Mouse (Mus musculus): ENCODE results near the gene Wfdc1. TPM values are rescaled to one million over a fixed set of nuclear protein-coding genes. Genes with fewer than 3 reads are reported as not detected.

The Wfdc1 gene
- total and polyA plus RNA-seq, 3 experiments: not detected

- ATAC-seq (ENCODE audit: extremely low read depth, insufficient number of reproducible peaks, low FRiP score, poor library complexity, severe bottlenecking): no peak
- no peaks in the 10 kb centered on the region for H3K9me3 ChIP-seq (replicated peaks)
- TF ChIP-seq GATA2 (IDR thresholded peaks at IDR 0.05; ENCODE audit: borderline replicate concordance, low read depth, low read length) (no peak), TAL1 (conservative IDR thresholded peaks at IDR 0.05; ENCODE audit: low read depth, low read length) (no peak), CTCF (IDR thresholded peaks at IDR 0.05; ENCODE audit: low read depth, low read length) (no peak), GATA1 (IDR thresholded peaks at IDR 0.05; ENCODE audit: borderline replicate concordance, low read length) (no peak), POLR2AphosphoS5 (IDR thresholded peaks at IDR 0.05; ENCODE audit: insufficient replicate concordance, low read depth, low read length) (no peak)
- no peak overlapping the region for H3K4me3 ChIP-seq (ENCODE audit: low read depth, low read length)
- H3K4me1 ChIP-seq (ENCODE audit: insufficient read depth, low read depth, low read length): no peaks in the 10 kb centered on the region
- no peak for DNase-seq (ENCODE audit: low spot score)
- no peaks in the 10 kb centered on the region for H3K36me3 ChIP-seq (replicated peaks)
- H3K27me3 ChIP-seq (ENCODE audit: insufficient read depth, low read length): peaks cover 5% of the 10 kb centered on the region; the same call in 1 of the 2 replicates
Observed at GRCm38 (mm10) chr8:119620848-119621465, 45.2 kb upstream of the Wfdc1 start.

GRCm38 (mm10) chr8:119622555-119622954 lies 43.6 kb upstream of the Wfdc1 start:
- DNase-seq (ENCODE audit: low spot score) (no peak), ATAC-seq (ENCODE audit: extremely low read depth, insufficient number of reproducible peaks, low FRiP score, poor library complexity, severe bottlenecking) (no peak)
- H3K4me3 ChIP-seq (ENCODE audit: low read depth, low read length): no peak overlapping the region
- no peaks in the 10 kb centered on the region for H3K4me1 ChIP-seq (ENCODE audit: insufficient read depth, low read depth, low read length)
- H3K9me3 ChIP-seq (replicated peaks): no peaks in the 10 kb centered on the region
- no peaks in the 10 kb centered on the region for H3K36me3 ChIP-seq (replicated peaks)
- H3K27me3 ChIP-seq (ENCODE audit: insufficient read depth, low read length): peaks cover 3% of the 10 kb centered on the region; the same call in 1 of the 2 replicates
- no peak for TF ChIP-seq GATA2 (IDR thresholded peaks at IDR 0.05; ENCODE audit: borderline replicate concordance, low read depth, low read length)
- TF ChIP-seq POLR2AphosphoS5 (IDR thresholded peaks at IDR 0.05; ENCODE audit: insufficient replicate concordance, low read depth, low read length): no peak
- no peak for TF ChIP-seq CTCF (IDR thresholded peaks at IDR 0.05; ENCODE audit: low read depth, low read length)
- TF ChIP-seq TAL1 (conservative IDR thresholded peaks at IDR 0.05; ENCODE audit: low read depth, low read length): no peak
- TF ChIP-seq GATA1 (IDR thresholded peaks at IDR 0.05; ENCODE audit: borderline replicate concordance, low read length): no peak

- H3K9me3 ChIP-seq (replicated peaks): no peaks in the 10 kb centered on the region
- no peaks in the 10 kb centered on the region for H3K4me1 ChIP-seq (ENCODE audit: insufficient read depth, low read depth, low read length)
- no peak for ATAC-seq (ENCODE audit: extremely low read depth, insufficient number of reproducible peaks, low FRiP score, poor library complexity, severe bottlenecking)
- no peak for TF ChIP-seq CTCF (IDR thresholded peaks at IDR 0.05; ENCODE audit: low read depth, low read length)
- TF ChIP-seq TAL1 (conservative IDR thresholded peaks at IDR 0.05; ENCODE audit: low read depth, low read length): no peak
- TF ChIP-seq GATA1 (IDR thresholded peaks at IDR 0.05; ENCODE audit: borderline replicate concordance, low read length): no peak
- TF ChIP-seq GATA2 (IDR thresholded peaks at IDR 0.05; ENCODE audit: borderline replicate concordance, low read depth, low read length): no peak
- TF ChIP-seq POLR2AphosphoS5 (IDR thresholded peaks at IDR 0.05; ENCODE audit: insufficient replicate concordance, low read depth, low read length): no peak
- no peak overlapping the region for H3K4me3 ChIP-seq (ENCODE audit: low read depth, low read length)
- H3K27me3 ChIP-seq (ENCODE audit: insufficient read depth, low read length): peaks cover 3% of the 10 kb centered on the region; the same call in 1 of the 2 replicates
- no peak for DNase-seq (ENCODE audit: low spot score)
- H3K36me3 ChIP-seq (replicated peaks): no peaks in the 10 kb centered on the region
Observed at GRCm38 (mm10) chr8:119623061-119623460, 43.1 kb upstream of the Wfdc1 start.

GRCm38 (mm10) chr8:119623744-119624143 lies 42.4 kb upstream of the Wfdc1 start:
- ATAC-seq (ENCODE audit: extremely low read depth, insufficient number of reproducible peaks, low FRiP score, poor library complexity, severe bottlenecking) (no peak), DNase-seq (ENCODE audit: low spot score) (no peak)
- peaks cover 3% of the 10 kb centered on the region; the same call in 1 of the 2 replicates for H3K27me3 ChIP-seq (ENCODE audit: insufficient read depth, low read length)
- TF ChIP-seq GATA2 (IDR thresholded peaks at IDR 0.05; ENCODE audit: borderline replicate concordance, low read depth, low read length) (no peak), POLR2AphosphoS5 (IDR thresholded peaks at IDR 0.05; ENCODE audit: insufficient replicate concordance, low read depth, low read length) (no peak), TAL1 (conservative IDR thresholded peaks at IDR 0.05; ENCODE audit: low read depth, low read length) (no peak), CTCF (IDR thresholded peaks at IDR 0.05; ENCODE audit: low read depth, low read length) (no peak), GATA1 (IDR thresholded peaks at IDR 0.05; ENCODE audit: borderline replicate concordance, low read length) (no peak)
- H3K36me3 ChIP-seq (replicated peaks): no peaks in the 10 kb centered on the region
- H3K9me3 ChIP-seq (replicated peaks): no peaks in the 10 kb centered on the region
- H3K4me3 ChIP-seq (ENCODE audit: low read depth, low read length): no peak overlapping the region
- H3K4me1 ChIP-seq (ENCODE audit: insufficient read depth, low read depth, low read length): no peaks in the 10 kb centered on the region

- H3K9me3 ChIP-seq (replicated peaks): no peaks in the 10 kb centered on the region
- no peak for DNase-seq (ENCODE audit: low spot score)
- no peaks in the 10 kb centered on the region for H3K4me1 ChIP-seq (ENCODE audit: insufficient read depth, low read depth, low read length)
- H3K36me3 ChIP-seq (replicated peaks): no peaks in the 10 kb centered on the region
- TF ChIP-seq TAL1 (conservative IDR thresholded peaks at IDR 0.05; ENCODE audit: low read depth, low read length) (no peak), GATA1 (IDR thresholded peaks at IDR 0.05; ENCODE audit: borderline replicate concordance, low read length) (no peak), CTCF (IDR thresholded peaks at IDR 0.05; ENCODE audit: low read depth, low read length) (no peak), POLR2AphosphoS5 (IDR thresholded peaks at IDR 0.05; ENCODE audit: insufficient replicate concordance, low read depth, low read length) (no peak), GATA2 (IDR thresholded peaks at IDR 0.05; ENCODE audit: borderline replicate concordance, low read depth, low read length) (no peak)
- H3K4me3 ChIP-seq (ENCODE audit: low read depth, low read length): no peak overlapping the region
- no peak for ATAC-seq (ENCODE audit: extremely low read depth, insufficient number of reproducible peaks, low FRiP score, poor library complexity, severe bottlenecking)
- peaks cover 3% of the 10 kb centered on the region; the same call in 1 of the 2 replicates for H3K27me3 ChIP-seq (ENCODE audit: insufficient read depth, low read length)
Observed at GRCm38 (mm10) chr8:119624916-119625315, 41.2 kb upstream of the Wfdc1 start.

GRCm38 (mm10) chr8:119625788-119626187 lies 40.4 kb upstream of the Wfdc1 start:
- Histone ChIP-seq H3K9me3 (replicated peaks) (no peaks in the 10 kb centered on the region), H3K4me1 (ENCODE audit: insufficient read depth, low read depth, low read length) (no peaks in the 10 kb centered on the region), H3K4me3 (ENCODE audit: low read depth, low read length) (no peak overlapping the region), H3K27me3 (ENCODE audit: insufficient read depth, low read length) (peaks cover 3% of the 10 kb centered on the region; the same call in 1 of the 2 replicates), H3K36me3 (replicated peaks) (no peaks in the 10 kb centered on the region)
- TF ChIP-seq POLR2AphosphoS5 (IDR thresholded peaks at IDR 0.05; ENCODE audit: insufficient replicate concordance, low read depth, low read length) (no peak), GATA1 (IDR thresholded peaks at IDR 0.05; ENCODE audit: borderline replicate concordance, low read length) (no peak), GATA2 (IDR thresholded peaks at IDR 0.05; ENCODE audit: borderline replicate concordance, low read depth, low read length) (no peak), TAL1 (conservative IDR thresholded peaks at IDR 0.05; ENCODE audit: low read depth, low read length) (no peak), CTCF (IDR thresholded peaks at IDR 0.05; ENCODE audit: low read depth, low read length) (no peak)
- no peak for DNase-seq (ENCODE audit: low spot score)
- no peak for ATAC-seq (ENCODE audit: extremely low read depth, insufficient number of reproducible peaks, low FRiP score, poor library complexity, severe bottlenecking)

Measured in G1E (cell line).